Mouse (Mus musculus): ENCODE results near the gene Iqcn. TPM values are rescaled to one million over a fixed set of nuclear protein-coding genes. Genes with fewer than 3 reads are reported as not detected.

Iqcn gene
- polyA plus RNA-seq, 1 experiment from 2014 or later: 0.06 TPM

- ChIA-PET CTCF (no interaction called here), POLR2A (no interaction called here)
- no peak for TF ChIP-seq CTCF (IDR thresholded peaks at IDR 0.05)
- no peaks in the 10 kb centered on the region for H3K27me3 ChIP-seq
- DNase-seq (ENCODE audit: low read depth, low spot score) (no peak), ATAC-seq (no peak)
- in situ Hi-C loops (cut with MboI; ENCODE audit: low pct_unique_long_range_greater_than_20kb): loop anchor here (10.0 kb wide), 1 partner anchor 49 kb away; the partner anchor contains the start of gene Lrrc25
These were observed 39.6 kb upstream of the Iqcn start for GRCm38 (mm10) chr8:70663691-70664090.

GRCm38 (mm10) chr8:70664631-70665030 is 38.6 kb upstream of the Iqcn start:
- POLR2A ChIA-PET: no interaction called here
- in situ Hi-C loops (cut with MboI; ENCODE audit: low pct_unique_long_range_greater_than_20kb): loop anchor here (10.0 kb wide), 1 partner anchor 50 kb away; the partner anchor contains the start of gene Lrrc25
- DNase-seq (ENCODE audit: low read depth, low spot score): no peak
- ATAC-seq: no peak
- no peak for TF ChIP-seq CTCF (IDR thresholded peaks at IDR 0.05)
- no peaks in the 10 kb centered on the region for H3K27me3 ChIP-seq
- CTCF ChIA-PET: no interaction called here

- ATAC-seq (no peak), DNase-seq (ENCODE audit: low read depth, low spot score) (no peak)
- no peak for TF ChIP-seq CTCF (IDR thresholded peaks at IDR 0.05)
- ChIA-PET CTCF (no interaction called here), POLR2A (no interaction called here)
- in situ Hi-C loops (cut with MboI; ENCODE audit: low pct_unique_long_range_greater_than_20kb): loop anchor here (10.0 kb wide), 1 partner anchor 51 kb away; the partner anchor contains the start of gene Lrrc25
- H3K27me3 ChIP-seq: no peaks in the 10 kb centered on the region
These were observed 37.7 kb upstream of the Iqcn start for GRCm38 (mm10) chr8:70665599-70665998.

- no peak for TF ChIP-seq CTCF (IDR thresholded peaks at IDR 0.05)
- CTCF ChIA-PET: no interaction called here
- DNase-seq (ENCODE audit: low read depth, low spot score): no peak
- in situ Hi-C loops (cut with MboI; ENCODE audit: low pct_unique_long_range_greater_than_20kb): loop anchor here (10.0 kb wide), 1 partner anchor 52 kb away; the partner anchor contains the start of gene Lrrc25
- no peaks in the 10 kb centered on the region for H3K27me3 ChIP-seq
- POLR2A ChIA-PET: interaction anchor here (0.9 kb wide), 1 partner anchor 37 kb away, joined by 5 read pairs; no protein-coding TSS in a partner anchor
- ATAC-seq: no peak
These were observed 36.2 kb upstream of the Iqcn start for GRCm38 (mm10) chr8:70667071-70667470.

GRCm38 (mm10) chr8:70671615-70672324 is 31.5 kb upstream of the Iqcn start:
- H3K27me3 ChIP-seq: no peaks in the 10 kb centered on the region
- POLR2A ChIA-PET: interaction anchor here (3.8 to 4.5 kb wide), 2 partner anchors 27 to 30 kb away, joined by 26 to 31 read pairs; partner anchors contain the start of genes Iqcn and Jund
- CTCF ChIA-PET: interaction anchor here (0.8 to 4.0 kb wide), 8 partner anchors 9 to 48 kb away, joined by 3 to 45 read pairs (median 4); partner anchors contain the start of genes Gm3336 and Jund
- no peak for TF ChIP-seq CTCF (IDR thresholded peaks at IDR 0.05)
- DNase-seq (ENCODE audit: low read depth, low spot score) (no peak), ATAC-seq (no peak)
- in situ Hi-C loops (cut with MboI; ENCODE audit: low pct_unique_long_range_greater_than_20kb): loop anchor here (5.0 kb wide), 1 partner anchor 41 kb away; no protein-coding TSS in a partner anchor

GRCm38 (mm10) chr8:70672325-70673078 is 30.8 kb upstream of the Iqcn start:
- ATAC-seq (no peak), DNase-seq (ENCODE audit: low read depth, low spot score) (no peak)
- CTCF ChIA-PET: interaction anchor here (0.6 to 4.0 kb wide), 12 partner anchors 11 to 864 kb away, joined by 3 to 45 read pairs (median 4); partner anchors contain the start of genes Gm3336 and Jund
- H3K27me3 ChIP-seq: no peaks in the 10 kb centered on the region
- TF ChIP-seq CTCF (IDR thresholded peaks at IDR 0.05): no peak
- POLR2A ChIA-PET: interaction anchor here (3.8 to 4.5 kb wide), 2 partner anchors 26 to 30 kb away, joined by 26 to 31 read pairs; partner anchors contain the start of genes Iqcn and Jund
- in situ Hi-C loops (cut with MboI; ENCODE audit: low pct_unique_long_range_greater_than_20kb): loop anchor here (5.0 kb wide), 1 partner anchor 40 kb away; no protein-coding TSS in a partner anchor

GRCm38 (mm10) chr8:70673079-70673856 is 30.0 kb upstream of the Iqcn start, which contains the start of gene Lsm4:
TSS of gene Lsm4 (plus strand) at chr8:70673248.
- ATAC-seq (peak; percentile 92), DNase-seq (ENCODE audit: low read depth, low spot score) (peak; percentile 98)
- no peak for TF ChIP-seq CTCF (IDR thresholded peaks at IDR 0.05)
- H3K27me3 ChIP-seq: no peaks in the 10 kb centered on the region
- in situ Hi-C loops (cut with MboI; ENCODE audit: low pct_unique_long_range_greater_than_20kb): loop anchor here (5.0 kb wide), 1 partner anchor 39 kb away; no protein-coding TSS in a partner anchor
- POLR2A ChIA-PET: interaction anchor here (3.8 to 4.5 kb wide), 2 partner anchors 26 to 29 kb away, joined by 26 to 31 read pairs; partner anchors contain the start of genes Iqcn and Jund
- CTCF ChIA-PET: interaction anchor here (0.6 to 4.0 kb wide), 13 partner anchors 10 to 863 kb away, joined by 3 to 45 read pairs (median 4); partner anchors contain the start of gene Jund

DNA sequence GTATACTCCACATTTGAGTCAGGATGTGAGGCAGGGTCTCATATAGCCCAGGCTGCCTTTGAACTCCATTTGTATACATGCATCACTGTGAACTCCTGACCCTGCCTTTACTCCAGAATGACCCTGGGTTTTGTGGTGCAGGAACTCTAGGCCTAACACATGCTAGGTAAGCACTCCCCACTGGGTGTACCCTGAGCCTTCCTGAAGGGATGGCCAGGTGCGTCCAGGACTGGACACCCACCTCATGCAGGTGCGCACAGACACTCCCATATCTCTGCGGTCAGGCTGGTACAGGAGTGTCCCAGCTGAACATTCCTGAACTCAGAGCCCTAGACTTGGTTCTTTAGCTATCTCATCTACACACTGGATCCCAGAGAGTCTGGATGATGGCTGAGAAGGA is 29.1 kb upstream of the Iqcn start:
- no peak for TF ChIP-seq CTCF (IDR thresholded peaks at IDR 0.05)
- no peak for ATAC-seq

GRCm38 (mm10) chr8:70674716-70675115 is 28.5 kb upstream of the Iqcn start:
- ATAC-seq (no peak), DNase-seq (ENCODE audit: low read depth, low spot score) (no peak)
- no peak for TF ChIP-seq CTCF (IDR thresholded peaks at IDR 0.05)
- POLR2A ChIA-PET: interaction anchor here (3.8 to 4.5 kb wide), 2 partner anchors 24 to 27 kb away, joined by 26 to 31 read pairs; partner anchors contain the start of genes Iqcn and Jund
- CTCF ChIA-PET: interaction anchor here (1.5 kb wide), 1 partner anchor 23 kb away, joined by 4 read pairs; no protein-coding TSS in a partner anchor
- in situ Hi-C loops (cut with MboI; ENCODE audit: low pct_unique_long_range_greater_than_20kb): loop anchor here (5.0 kb wide), 1 partner anchor 38 kb away; no protein-coding TSS in a partner anchor
- no peaks in the 10 kb centered on the region for H3K27me3 ChIP-seq

More for the DNA sequence above, 29.1 kb upstream of the Iqcn start:
- in situ Hi-C loops (cut with MboI; ENCODE audit: low pct_unique_long_range_greater_than_20kb): loop anchor here (5.0 kb wide), 1 partner anchor 38 kb away; no protein-coding TSS in a partner anchor
- CTCF ChIA-PET: interaction anchor here (1.1 to 2.9 kb wide), 3 partner anchors 9 to 31 kb away, joined by 4 to 18 read pairs (median 4); no protein-coding TSS in a partner anchor
- H3K27me3 ChIP-seq: no peaks in the 10 kb centered on the region
- no peak for DNase-seq (ENCODE audit: low read depth, low spot score)
- POLR2A ChIA-PET: interaction anchor here (3.8 to 4.5 kb wide), 2 partner anchors 25 to 28 kb away, joined by 26 to 31 read pairs; partner anchors contain the start of genes Iqcn and Jund

Measured in Patski (cell line).